Mouse (Mus musculus) forebrain, embryonic 10.5 days (tissue): ENCODE measurements around the gene Gm45837. TPM values are rescaled to one million over a fixed set of nuclear protein-coding genes. Genes with fewer than 3 reads are reported as not detected.

Experiments used
- DNase-seq: peaks from one replicate; pipeline ENCODE4 v3.0.0-alpha.2; 2017; ENCODE audit warnings: low spot score; ENCODE audit errors: extremely low spot score
- H3K27ac ChIP-seq: fragments of 300-500 bp; sonication (generic); 2 replicates; pipeline ENCODE4 v1.5.1; 2016; ENCODE audit warnings: mild to moderate bottlenecking
- H3K27me3 ChIP-seq: fragments of 300-500 bp; sonication (generic); 2 replicates; pipeline ENCODE4 v1.6.1; 2016; ENCODE audit warnings: mild to moderate bottlenecking; ENCODE audit not compliant: poor library complexity, severe bottlenecking
- H3K36me3 ChIP-seq: fragments of 300-500 bp; sonication (generic); replicated peaks from 2 replicates; pipeline ENCODE4 v1.6.1; 2016; ENCODE audit warnings: mild to moderate bottlenecking, moderate library complexity
- H3K4me1 ChIP-seq: fragments of 300-500 bp; sonication (generic); 2 replicates; pipeline ENCODE4 v1.6.1; 2016
- H3K4me3 ChIP-seq: fragments of 300-500 bp; sonication (generic); 2 replicates; pipeline ENCODE4 v1.5.1; 2016; ENCODE audit warnings: mild to moderate bottlenecking, moderate library complexity
- H3K9me3 ChIP-seq: fragments of 300-500 bp; sonication (generic); 2 replicates; pipeline ENCODE4 v1.6.1; 2016; ENCODE audit warnings: mild to moderate bottlenecking, moderate library complexity
- WGBS: fragments of 180-500 bp; shearing (Covaris S2); methylation state at CpG from one replicate; pipeline ENCODE4 v1.1.7; 2016; 5-methylcytosine and 5-hydroxymethylcytosine counted together
- polyA plus RNA-seq: library from polyadenylated mRNA; unstranded; fragments of >200 nt; fragmentation: Nextera tagmentation; extraction: Ambion mirVana; gene quantifications from 2 replicates; pipeline ENCODE4 v1.2.1, GENCODE M21; 2016

Gene Gm45837
- polyA plus RNA-seq, 1 experiment from 2014 or later: not detected

DNA sequence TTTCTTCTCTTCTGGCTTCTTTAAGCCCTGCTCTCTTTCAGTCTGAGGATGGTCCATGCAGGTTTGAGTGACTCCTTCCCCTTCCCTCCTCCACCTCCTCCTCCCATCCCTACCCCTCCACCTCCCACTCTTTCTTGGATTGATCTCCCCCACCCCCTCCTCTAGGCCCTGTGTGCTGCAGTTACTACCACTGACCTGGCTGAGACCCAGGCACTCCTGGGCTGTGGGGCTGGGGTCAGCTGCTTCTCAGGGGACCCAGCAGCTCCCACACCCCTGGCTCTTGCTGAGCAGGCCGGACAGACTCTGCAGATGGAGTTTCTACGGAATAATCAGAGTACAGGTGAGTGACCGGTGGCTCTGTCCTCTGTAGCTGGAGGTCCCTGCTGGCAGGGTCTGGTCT, 16.1 kb upstream of the Gm45837 start:
- Histone ChIP-seq H3K27ac (peak overlapping the region; percentile 79), H3K9me3 (no peaks in the 10 kb centered on the region), H3K36me3 (0 out of 2 replicates have a peak, but pooled peaks cover 4% of the 10 kb centered on the region), H3K4me3 (peak overlapping the region; percentile 8; the same call in 1 of the 2 replicates), H3K4me1 (peaks cover 32% of the 10 kb centered on the region), H3K27me3 (no peaks in the 10 kb centered on the region)
- DNase-seq: no peak
- 66% methylated on average over 3 of the region's 3 CpGs for WGBS

DNA sequence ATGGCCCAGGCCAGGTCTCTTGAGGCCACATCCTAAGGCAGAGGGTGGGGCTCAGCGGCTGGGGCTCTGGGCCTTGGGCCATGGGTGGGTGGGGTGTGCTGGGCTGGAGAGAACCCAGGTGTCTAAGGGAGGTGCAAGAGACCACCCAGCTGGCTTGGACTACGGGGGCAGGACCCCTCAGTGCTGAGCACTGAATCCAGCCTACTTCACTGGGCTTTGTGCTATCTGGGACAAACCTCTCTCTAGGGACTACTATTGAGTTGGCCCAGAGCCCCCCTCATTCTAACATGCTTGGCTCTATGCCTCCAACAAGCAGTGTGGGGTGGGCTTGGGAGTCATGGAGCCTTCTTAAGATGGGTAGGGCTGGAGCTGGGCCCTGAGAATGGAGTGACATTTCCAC, 15.2 kb upstream of the Gm45837 start:
- 86% methylated on average over 2 of the region's 2 CpGs for WGBS
- Histone ChIP-seq H3K36me3 (peaks cover 7% of the 10 kb centered on the region; the same call in 1 of the 2 replicates), H3K9me3 (no peaks in the 10 kb centered on the region), H3K27me3 (no peaks in the 10 kb centered on the region), H3K4me1 (peaks cover 32% of the 10 kb centered on the region), H3K4me3 (no peak overlapping the region), H3K27ac (no peak overlapping the region)
- DNase-seq: no peak

DNA sequence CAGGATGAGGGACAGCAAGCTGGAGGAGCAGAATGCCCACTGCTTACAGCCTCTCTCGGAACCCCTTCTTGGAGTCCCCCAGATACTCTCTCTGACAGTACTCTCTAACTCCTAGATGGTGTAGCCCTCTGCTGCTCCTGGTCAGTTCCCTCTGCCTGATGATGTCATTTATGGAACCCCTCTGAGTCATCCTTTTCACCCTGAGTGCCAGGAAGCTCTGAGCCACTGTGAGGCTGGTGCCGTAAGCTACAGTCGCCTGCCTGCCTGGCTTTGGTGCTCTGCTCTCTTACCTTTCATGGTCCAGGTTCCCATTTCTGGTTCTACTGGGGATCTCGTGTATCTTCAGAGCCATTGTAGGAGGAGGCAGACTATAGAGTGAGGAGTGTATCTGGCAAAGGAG, 13.5 kb upstream of the Gm45837 start:
- WGBS: 93% methylated on average over 4 of the region's 4 CpGs

DNA sequence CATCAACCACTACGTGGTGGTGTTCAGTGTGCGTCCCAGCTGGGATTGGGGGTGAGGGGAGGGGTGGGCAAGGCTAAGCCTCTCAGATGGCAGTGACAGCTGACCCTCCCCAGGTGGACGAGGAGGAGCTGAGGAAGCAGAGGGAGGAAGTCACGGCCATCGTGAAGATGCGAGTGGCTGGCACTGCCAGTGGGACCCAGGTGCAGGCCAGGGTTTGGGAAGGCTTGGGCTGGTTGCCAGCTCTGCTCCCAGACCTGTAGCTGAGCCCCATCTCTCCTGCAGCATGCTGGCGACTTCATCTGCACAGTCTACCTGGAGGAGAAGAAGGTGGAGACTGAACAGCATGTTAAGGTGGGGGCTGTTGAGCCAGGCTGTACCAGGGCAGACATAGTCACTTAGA, 9.2 kb upstream of the Gm45837 start:
- Histone ChIP-seq H3K4me3 (no peak overlapping the region), H3K27me3 (no peaks in the 10 kb centered on the region), H3K36me3 (peaks cover 31% of the 10 kb centered on the region), H3K9me3 (no peaks in the 10 kb centered on the region), H3K4me1 (peaks cover 3% of the 10 kb centered on the region; the same call in 1 of the 2 replicates), H3K27ac (no peak overlapping the region)
- no peak for DNase-seq
- WGBS: 94% methylated on average over 7 of the region's 7 CpGs

More for the DNA sequence above, 13.5 kb upstream of the Gm45837 start:
- no peak overlapping the region for H3K4me3 ChIP-seq
- no peaks in the 10 kb centered on the region for H3K27me3 ChIP-seq
- no peaks in the 10 kb centered on the region for H3K9me3 ChIP-seq
- DNase-seq: no peak
- no peak overlapping the region for H3K27ac ChIP-seq
- H3K36me3 ChIP-seq: peaks cover 16% of the 10 kb centered on the region
- peaks cover 32% of the 10 kb centered on the region for H3K4me1 ChIP-seq

DNA sequence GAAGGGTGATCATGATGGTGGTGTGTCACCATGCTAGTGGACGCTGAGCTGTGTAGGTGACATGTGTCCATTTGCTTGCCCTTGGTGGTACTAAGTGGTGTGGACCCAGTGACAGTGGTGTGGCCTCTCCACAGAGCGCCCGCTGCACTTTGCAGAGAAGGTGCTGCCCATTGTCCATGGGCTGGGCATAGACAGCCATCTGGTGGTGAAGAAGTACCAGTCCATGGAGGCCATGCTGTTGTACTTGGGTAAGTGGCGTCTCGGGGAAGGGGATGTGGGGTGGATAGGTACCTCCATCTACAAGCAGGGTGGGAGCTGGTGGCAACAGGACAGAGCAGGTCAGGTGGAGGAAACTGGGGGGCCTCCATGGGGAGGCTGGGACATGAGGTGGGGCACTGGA, 6.9 kb upstream of the Gm45837 start:
- Histone ChIP-seq H3K4me3 (no peak overlapping the region), H3K4me1 (peaks cover 5% of the 10 kb centered on the region; the same call in 1 of the 2 replicates), H3K36me3 (peaks cover 27% of the 10 kb centered on the region), H3K27me3 (no peaks in the 10 kb centered on the region), H3K27ac (no peak overlapping the region), H3K9me3 (no peaks in the 10 kb centered on the region)
- 94% methylated on average over 5 of the region's 5 CpGs for WGBS
- DNase-seq: no peak

DNA sequence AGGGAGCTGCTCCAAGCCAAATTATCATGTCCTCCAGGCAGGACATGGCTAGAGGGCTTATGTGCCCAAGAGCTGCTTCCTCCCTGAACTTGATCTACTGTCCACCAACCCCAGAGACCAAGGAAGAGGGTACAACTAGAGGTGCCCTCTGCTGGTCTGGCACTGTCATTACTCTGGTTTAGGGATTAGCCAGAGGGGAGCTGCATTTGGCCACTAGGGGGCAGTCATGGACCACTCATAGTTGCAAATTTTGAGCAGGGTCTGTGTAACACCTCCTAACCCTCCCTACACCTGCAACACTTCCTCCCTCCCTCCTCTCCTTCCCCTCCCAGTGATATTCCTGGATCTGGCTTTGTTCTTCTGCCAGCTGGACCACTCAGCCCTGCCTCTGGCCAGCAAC, 2.1 kb downstream of the Gm45837 start:
- DNase-seq: peak; percentile 91
- Histone ChIP-seq H3K9me3 (no peaks in the 10 kb centered on the region), H3K36me3 (no peaks in the 10 kb centered on the region), H3K4me1 (peaks cover 30% of the 10 kb centered on the region), H3K27ac (no peak overlapping the region), H3K27me3 (peaks cover 11% of the 10 kb centered on the region), H3K4me3 (no peak overlapping the region)

DNA sequence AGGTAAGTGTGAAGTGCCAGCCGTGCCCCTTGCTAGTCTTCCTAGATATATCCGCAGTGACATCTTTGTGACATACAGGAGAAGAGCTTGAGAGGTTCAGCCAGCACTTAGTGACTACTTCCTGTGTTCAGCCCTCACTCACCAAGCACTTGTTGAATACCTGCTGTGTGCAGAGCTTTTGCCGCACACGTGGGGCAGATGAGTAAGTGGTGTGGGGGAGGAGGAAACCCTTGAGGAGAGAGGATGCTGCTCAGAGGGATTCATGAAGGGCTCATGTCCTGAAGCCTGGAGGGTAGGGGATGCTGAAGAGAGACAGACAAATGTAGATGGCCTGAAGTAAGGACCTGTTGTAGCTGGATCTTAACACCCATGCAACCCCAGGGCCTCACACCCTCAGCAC, 3.5 kb downstream of the Gm45837 start:
- DNase-seq: no peak
- H3K4me3 ChIP-seq: no peak overlapping the region
- H3K4me1 ChIP-seq: peaks cover 36% of the 10 kb centered on the region
- 51% methylated on average over 4 of the region's 4 CpGs for WGBS
- no peaks in the 10 kb centered on the region for H3K36me3 ChIP-seq
- H3K27me3 ChIP-seq: peaks cover 25% of the 10 kb centered on the region
- H3K27ac ChIP-seq: peak overlapping the region; percentile 70; the same call in 1 of the 2 replicates
- no peaks in the 10 kb centered on the region for H3K9me3 ChIP-seq

DNA sequence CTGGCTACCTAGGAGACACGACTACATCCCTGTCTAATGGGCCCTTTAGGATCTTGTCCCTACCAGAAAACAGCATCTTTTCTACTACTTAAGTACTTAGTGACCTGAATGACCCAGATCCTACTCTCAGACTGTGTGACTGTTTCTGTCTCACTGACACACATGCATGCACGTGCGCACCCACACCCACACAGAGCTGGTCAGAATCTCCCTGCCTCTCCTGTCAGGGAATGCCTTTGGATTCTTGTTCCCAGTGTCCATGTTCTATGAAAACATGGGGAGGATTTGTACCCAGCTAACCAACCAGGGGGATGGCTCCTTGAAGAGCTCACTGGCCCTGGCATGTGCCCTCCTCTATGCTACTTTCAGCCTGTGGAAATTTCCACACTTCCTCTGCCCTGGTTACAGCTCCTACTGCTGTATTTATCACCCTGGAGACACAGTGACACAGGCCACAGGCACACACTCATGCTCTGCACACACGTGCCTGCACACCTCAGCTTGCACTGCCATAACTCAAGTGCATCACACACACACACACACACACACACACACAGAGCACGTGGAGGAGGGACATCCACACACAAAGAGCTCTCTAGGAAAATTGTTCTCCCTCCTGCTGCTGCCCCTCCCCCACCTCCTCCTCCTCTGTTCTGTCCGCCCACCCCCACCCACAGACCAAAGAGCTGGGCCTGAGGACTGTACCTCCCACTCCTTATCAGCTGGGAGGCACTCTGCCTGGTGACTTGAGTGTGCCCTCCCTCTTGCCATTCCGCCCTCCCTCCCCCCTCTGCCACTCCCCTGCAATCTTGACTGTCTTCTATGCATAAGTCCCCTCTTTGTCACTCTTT, 4.2 kb downstream of the Gm45837 start:
- peaks cover 32% of the 10 kb centered on the region for H3K27me3 ChIP-seq
- H3K36me3 ChIP-seq: no peaks in the 10 kb centered on the region
- no peak overlapping the region for H3K4me3 ChIP-seq
- H3K27ac ChIP-seq: peak overlapping the region; percentile 70
- no peak for DNase-seq
- peaks cover 40% of the 10 kb centered on the region for H3K4me1 ChIP-seq
- WGBS: 31% methylated on average over 7 of the region's 7 CpGs
- no peaks in the 10 kb centered on the region for H3K9me3 ChIP-seq

DNA sequence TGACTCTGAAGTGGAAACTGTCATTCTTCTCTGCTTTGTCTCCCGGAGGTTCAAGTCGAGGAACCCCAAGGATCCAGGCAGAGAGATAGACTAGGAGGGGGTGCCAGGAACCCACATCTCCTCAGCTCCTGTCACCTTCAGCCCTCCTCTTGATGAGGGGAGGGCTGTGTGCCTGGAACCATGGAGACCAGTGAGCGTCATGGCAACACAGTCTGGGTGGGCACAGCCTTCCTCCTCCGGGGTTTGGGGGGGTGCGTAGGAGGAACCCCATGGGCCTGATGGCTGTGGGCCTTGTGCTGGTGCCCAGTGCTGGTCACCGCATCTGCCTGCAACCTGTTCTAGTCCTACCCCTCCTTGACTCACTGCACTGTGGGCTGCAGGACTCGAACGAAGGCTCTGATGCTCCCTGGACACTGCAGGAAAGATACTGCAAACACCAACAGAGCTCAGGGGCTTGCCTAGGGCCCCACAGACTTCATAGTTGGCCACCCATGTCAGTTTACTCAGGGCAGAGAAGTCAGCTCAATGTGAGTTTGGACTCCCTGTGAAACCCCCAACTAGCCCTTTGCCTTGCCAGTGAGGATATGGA, 4.9 kb downstream of the Gm45837 start:
- Histone ChIP-seq H3K36me3 (no peaks in the 10 kb centered on the region), H3K4me3 (no peak overlapping the region), H3K9me3 (no peaks in the 10 kb centered on the region), H3K4me1 (peaks cover 40% of the 10 kb centered on the region), H3K27me3 (peaks cover 39% of the 10 kb centered on the region), H3K27ac (peak overlapping the region; percentile 70)
- no peak for DNase-seq
- WGBS: 53% methylated on average over 8 of the region's 8 CpGs

DNA sequence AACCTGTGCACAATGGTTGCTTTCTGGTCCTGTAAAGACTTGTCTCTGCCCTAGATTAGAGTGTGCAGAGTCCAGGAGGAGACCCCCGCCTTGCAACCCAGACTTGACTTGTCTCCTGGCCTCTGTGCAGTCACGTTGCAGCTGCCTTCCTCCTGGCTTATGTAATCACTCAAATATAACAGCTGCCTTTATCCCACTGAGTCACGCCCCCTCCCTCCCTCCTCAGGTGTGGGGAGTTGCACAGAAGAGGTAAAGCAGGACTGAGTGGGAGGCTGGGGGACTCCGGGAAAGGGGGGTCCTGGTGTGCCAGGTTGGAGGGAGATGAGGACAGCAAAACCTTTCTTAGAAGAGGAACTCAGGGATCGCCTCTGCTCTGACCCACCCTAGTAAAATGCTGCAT, 5.7 kb downstream of the Gm45837 start:
- 69% methylated on average over 5 of the region's 5 CpGs for WGBS
- Histone ChIP-seq H3K4me1 (peaks cover 48% of the 10 kb centered on the region), H3K36me3 (no peaks in the 10 kb centered on the region), H3K27ac (no peak overlapping the region), H3K27me3 (peaks cover 47% of the 10 kb centered on the region), H3K4me3 (no peak overlapping the region), H3K9me3 (no peaks in the 10 kb centered on the region)
- no peak for DNase-seq

DNA sequence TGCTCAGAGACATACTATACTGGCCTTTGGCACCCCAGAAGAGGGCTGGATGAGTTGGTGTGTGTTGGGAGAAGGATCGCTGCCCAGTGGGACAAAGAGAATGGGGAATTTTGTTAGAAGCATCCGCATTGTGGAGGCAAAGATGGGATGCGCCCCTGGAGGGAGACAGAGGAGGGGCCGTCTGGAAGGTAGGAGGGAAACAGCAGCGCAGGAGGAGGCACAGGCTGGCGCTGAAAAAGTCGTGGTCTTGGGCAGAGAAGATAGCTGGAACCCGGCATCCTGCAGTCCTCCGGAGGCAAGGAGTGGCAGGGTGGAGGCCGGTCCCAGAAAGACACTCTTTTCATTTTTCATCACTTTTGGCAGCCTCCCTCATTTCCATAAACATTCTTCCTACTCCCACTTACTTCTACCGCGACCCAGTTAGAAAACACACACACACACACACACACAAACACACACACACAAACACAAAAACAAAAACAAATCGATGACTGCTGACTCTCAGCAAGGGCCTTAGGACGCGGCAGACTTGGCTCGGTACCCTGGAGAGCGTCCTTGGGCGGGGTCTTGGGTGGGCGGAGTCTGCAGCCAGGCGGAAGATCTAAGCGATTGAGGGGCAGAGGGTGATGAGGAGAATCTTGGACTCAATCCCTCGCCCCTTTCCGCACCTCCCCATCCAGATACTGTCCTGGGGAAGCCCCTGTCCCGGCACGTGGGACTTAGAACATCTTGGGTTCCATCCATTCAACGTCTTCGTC, 8.5 kb downstream of the Gm45837 start:
- Histone ChIP-seq H3K27me3 (peaks cover 56% of the 10 kb centered on the region), H3K36me3 (no peaks in the 10 kb centered on the region), H3K4me3 (peak overlapping the region; percentile 22; the same call in 1 of the 2 replicates), H3K9me3 (no peaks in the 10 kb centered on the region), H3K27ac (no peak overlapping the region), H3K4me1 (peaks cover 57% of the 10 kb centered on the region)
- peak; percentile 41 for DNase-seq
- 5% methylated on average over 27 of the region's 27 CpGs for WGBS

DNA sequence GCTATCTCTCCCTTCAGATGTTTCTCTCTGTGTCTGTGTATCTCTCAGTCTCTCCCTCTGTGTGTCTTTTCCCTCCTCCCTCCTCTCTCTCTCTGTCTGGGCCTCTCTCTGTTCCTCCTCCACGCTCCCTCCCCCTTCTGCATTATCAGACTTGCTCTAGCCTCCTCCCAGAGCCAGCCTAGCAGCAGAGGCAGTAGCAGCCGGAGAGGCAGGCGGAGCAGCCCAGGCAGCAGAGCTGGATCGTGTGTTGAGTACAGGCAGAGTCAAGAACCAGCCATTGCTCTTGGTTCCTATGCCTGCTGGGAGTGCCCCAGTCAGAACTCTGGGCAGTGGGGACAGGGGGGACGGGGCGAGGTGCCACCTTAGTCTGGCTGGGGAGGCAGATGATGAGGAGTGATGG, 10.8 kb downstream of the Gm45837 start, which contains the start of gene Pde2a:
TSS of gene Pde2a (plus strand) at position 163 of the 400 bp plus-strand sequence.
- no peak for DNase-seq
- H3K27ac ChIP-seq: no peak within 1 kb of the TSS
- peak within 1 kb of the TSS; percentile 21; the same call in 1 of the 2 replicates for H3K4me3 ChIP-seq
- no peaks in the 10 kb centered on the region for H3K9me3 ChIP-seq
- H3K4me1 ChIP-seq: peaks cover 34% of the 10 kb centered on the region
- 22% methylated on average over 6 of the region's 6 CpGs for WGBS
- H3K36me3 ChIP-seq: no peaks in the 10 kb centered on the region
- H3K27me3 ChIP-seq: peaks cover 56% of the 10 kb centered on the region
